Mouse (Mus musculus): Measurements from ENCODE around the gene Mrps17. TPM values are rescaled to one million over a fixed set of nuclear protein-coding genes. Genes with fewer than 3 reads are reported as not detected.

The Mrps17 gene
- polyA plus RNA-seq, 1 experiment = 83.5 TPM

GRCm38 (mm10) chr5:129687621-129688020 lies 27.7 kb upstream of the Mrps17 start:
- Histone ChIP-seq H3K4me3 (ENCODE audit: control insufficient read depth, insufficient read depth, low read length) (no peak overlapping the region), H3K36me3 (ENCODE audit: control insufficient read depth, insufficient read depth, low read length) (no peaks in the 10 kb centered on the region), H3K27me3 (ENCODE audit: control insufficient read depth, insufficient read depth, low read length) (no peaks in the 10 kb centered on the region), H3K27ac (ENCODE audit: control insufficient read depth, insufficient read depth, low read length) (no peak overlapping the region), H3K4me1 (replicated peaks; ENCODE audit: control insufficient read depth, insufficient read depth, low read length) (no peaks in the 10 kb centered on the region)
- 85% methylated on average over 7 of the region's 7 CpGs for WGBS
- TF ChIP-seq CTCF (IDR thresholded peaks at IDR 0.05; ENCODE audit: borderline replicate concordance, control insufficient read depth, extremely low read depth, insufficient read depth, low read length, poor library complexity) = no peak
- no peak for TF ChIP-seq POLR2A (IDR thresholded peaks at IDR 0.05; ENCODE audit: control insufficient read depth, extremely low read depth, insufficient read depth, low read length, poor library complexity)
- DNase-seq = no peak

- Histone ChIP-seq H3K4me3 (ENCODE audit: control insufficient read depth, insufficient read depth, low read length) (no peak overlapping the region), H3K4me1 (replicated peaks; ENCODE audit: control insufficient read depth, insufficient read depth, low read length) (no peaks in the 10 kb centered on the region), H3K27me3 (ENCODE audit: control insufficient read depth, insufficient read depth, low read length) (no peaks in the 10 kb centered on the region), H3K36me3 (ENCODE audit: control insufficient read depth, insufficient read depth, low read length) (no peaks in the 10 kb centered on the region), H3K27ac (ENCODE audit: control insufficient read depth, insufficient read depth, low read length) (no peak overlapping the region)
- DNase-seq = no peak
- TF ChIP-seq POLR2A (IDR thresholded peaks at IDR 0.05; ENCODE audit: control insufficient read depth, extremely low read depth, insufficient read depth, low read length, poor library complexity) (no peak), CTCF (IDR thresholded peaks at IDR 0.05; ENCODE audit: borderline replicate concordance, control insufficient read depth, extremely low read depth, insufficient read depth, low read length, poor library complexity) (no peak)
- 86% methylated on average over 3 of the region's 3 CpGs for WGBS
These were observed 24.8 kb upstream of the Mrps17 start for GRCm38 (mm10) chr5:129690528-129690927.

DNA sequence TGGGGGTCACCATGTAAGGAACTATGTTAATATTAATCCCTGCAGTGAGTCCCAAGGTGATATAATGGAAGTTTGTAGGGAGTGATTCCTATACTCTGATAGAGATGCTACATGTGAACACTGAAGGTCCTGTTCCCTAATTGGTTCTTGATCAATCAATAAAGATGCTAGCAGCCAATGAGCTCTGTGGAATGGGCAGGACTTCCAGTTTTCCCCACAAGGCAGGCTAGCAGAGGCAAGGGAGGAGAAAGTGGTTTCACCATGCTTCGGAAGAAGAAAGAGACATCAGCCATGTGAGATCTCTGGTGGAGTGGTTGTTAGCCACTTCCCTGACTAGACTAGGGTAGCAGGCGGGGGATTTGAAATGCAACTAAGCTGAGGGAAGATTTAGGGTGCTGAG lies 14.8 kb upstream of the Mrps17 start:
- H3K27ac ChIP-seq (ENCODE audit: control insufficient read depth, insufficient read depth, low read length) = no peak overlapping the region
- no peaks in the 10 kb centered on the region for H3K4me1 ChIP-seq (replicated peaks; ENCODE audit: control insufficient read depth, insufficient read depth, low read length)
- WGBS = 50% methylated on average over 2 of the region's 2 CpGs
- TF ChIP-seq CTCF (IDR thresholded peaks at IDR 0.05; ENCODE audit: borderline replicate concordance, control insufficient read depth, extremely low read depth, insufficient read depth, low read length, poor library complexity) (no peak), POLR2A (IDR thresholded peaks at IDR 0.05; ENCODE audit: control insufficient read depth, extremely low read depth, insufficient read depth, low read length, poor library complexity) (no peak)
- no peaks in the 10 kb centered on the region for H3K27me3 ChIP-seq (ENCODE audit: control insufficient read depth, insufficient read depth, low read length)
- H3K4me3 ChIP-seq (ENCODE audit: control insufficient read depth, insufficient read depth, low read length) = no peak overlapping the region
- H3K36me3 ChIP-seq (ENCODE audit: control insufficient read depth, insufficient read depth, low read length) = no peaks in the 10 kb centered on the region
- DNase-seq = no peak

DNA sequence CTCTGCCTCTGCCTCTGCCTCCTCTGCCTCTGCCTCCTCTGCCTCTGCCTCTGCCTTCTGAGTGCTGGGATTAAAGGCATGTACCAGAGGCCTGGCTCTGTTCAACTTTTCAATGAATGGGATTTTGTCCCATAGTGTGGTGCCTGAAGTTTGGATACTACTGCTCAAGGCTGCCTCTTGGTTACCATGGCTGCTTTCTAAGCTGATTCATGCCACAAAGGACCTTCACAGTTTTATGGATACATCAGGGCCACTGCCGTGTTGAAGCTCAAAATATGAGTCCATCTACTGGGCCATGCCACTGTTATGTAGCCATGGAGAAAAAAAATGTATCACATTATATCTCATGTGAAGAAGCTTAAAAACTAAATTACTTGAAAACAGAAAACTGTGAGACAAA lies 13.6 kb upstream of the Mrps17 start:
- 98% methylated on average over 1 of the region's 1 CpGs for WGBS

DNA sequence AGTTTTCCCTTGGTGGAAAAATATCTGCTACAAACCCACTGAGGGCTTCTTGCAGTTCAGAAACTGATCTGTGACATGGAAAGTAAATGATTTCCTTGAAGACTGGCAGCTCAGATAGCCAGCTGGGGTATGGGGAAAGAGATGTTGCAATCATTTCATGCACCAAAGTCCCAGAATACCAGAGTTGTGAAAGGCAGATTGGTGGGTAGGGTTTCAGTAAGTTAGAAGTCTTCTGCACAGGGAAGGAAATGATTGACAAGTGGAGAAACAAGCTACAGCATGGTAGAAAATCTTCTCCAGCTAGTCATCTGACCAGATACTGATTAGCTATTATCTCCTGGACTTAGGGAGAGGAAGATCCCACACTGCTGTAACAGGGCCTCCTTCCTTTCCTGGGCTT lies 11.9 kb upstream of the Mrps17 start:
- TF ChIP-seq CTCF (IDR thresholded peaks at IDR 0.05; ENCODE audit: borderline replicate concordance, control insufficient read depth, extremely low read depth, insufficient read depth, low read length, poor library complexity) = no peak
- TF ChIP-seq POLR2A (IDR thresholded peaks at IDR 0.05; ENCODE audit: control insufficient read depth, extremely low read depth, insufficient read depth, low read length, poor library complexity) = no peak
- Histone ChIP-seq H3K4me1 (replicated peaks; ENCODE audit: control insufficient read depth, insufficient read depth, low read length) (no peaks in the 10 kb centered on the region), H3K27me3 (ENCODE audit: control insufficient read depth, insufficient read depth, low read length) (no peaks in the 10 kb centered on the region), H3K27ac (ENCODE audit: control insufficient read depth, insufficient read depth, low read length) (no peak overlapping the region), H3K4me3 (ENCODE audit: control insufficient read depth, insufficient read depth, low read length) (no peak overlapping the region), H3K36me3 (ENCODE audit: control insufficient read depth, insufficient read depth, low read length) (no peaks in the 10 kb centered on the region)
- no peak for DNase-seq

More for the DNA sequence above, 13.6 kb upstream of the Mrps17 start:
- Histone ChIP-seq H3K36me3 (ENCODE audit: control insufficient read depth, insufficient read depth, low read length) (no peaks in the 10 kb centered on the region), H3K27ac (ENCODE audit: control insufficient read depth, insufficient read depth, low read length) (no peak overlapping the region), H3K4me1 (replicated peaks; ENCODE audit: control insufficient read depth, insufficient read depth, low read length) (no peaks in the 10 kb centered on the region), H3K4me3 (ENCODE audit: control insufficient read depth, insufficient read depth, low read length) (no peak overlapping the region), H3K27me3 (ENCODE audit: control insufficient read depth, insufficient read depth, low read length) (no peaks in the 10 kb centered on the region)
- DNase-seq = no peak
- TF ChIP-seq CTCF (IDR thresholded peaks at IDR 0.05; ENCODE audit: borderline replicate concordance, control insufficient read depth, extremely low read depth, insufficient read depth, low read length, poor library complexity) = no peak
- TF ChIP-seq POLR2A (IDR thresholded peaks at IDR 0.05; ENCODE audit: control insufficient read depth, extremely low read depth, insufficient read depth, low read length, poor library complexity) = no peak

DNA sequence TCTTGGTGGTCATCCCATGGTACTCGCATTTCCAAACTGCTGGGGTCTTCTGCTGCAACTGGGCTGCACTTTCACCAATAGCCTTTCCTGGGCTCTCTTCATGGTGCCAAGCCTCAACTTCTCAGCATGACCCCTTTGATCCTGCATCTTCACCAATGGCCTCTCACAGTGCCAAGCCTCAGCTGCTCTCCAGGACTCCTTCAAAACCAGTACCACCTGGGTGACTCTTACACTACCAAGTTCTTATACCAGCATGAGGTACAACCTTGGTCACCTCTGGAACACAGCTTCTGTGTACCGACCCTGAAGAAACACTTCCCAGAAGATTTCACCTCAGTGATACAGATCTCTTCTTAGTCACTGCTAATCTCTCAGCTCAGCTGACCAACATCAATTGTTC lies 6.9 kb upstream of the Mrps17 start, which contains the start of gene Sept14:
TSS of gene Sept14 (minus strand) at position 101 of the 400 bp plus-strand sequence.
- Histone ChIP-seq H3K36me3 (ENCODE audit: control insufficient read depth, insufficient read depth, low read length) (no peaks in the 10 kb centered on the region), H3K4me3 (ENCODE audit: control insufficient read depth, insufficient read depth, low read length) (no peak within 1 kb of the TSS), H3K27me3 (ENCODE audit: control insufficient read depth, insufficient read depth, low read length) (no peaks in the 10 kb centered on the region), H3K4me1 (replicated peaks; ENCODE audit: control insufficient read depth, insufficient read depth, low read length) (no peaks in the 10 kb centered on the region), H3K27ac (ENCODE audit: control insufficient read depth, insufficient read depth, low read length) (no peak within 1 kb of the TSS)
- no peak for TF ChIP-seq POLR2A (IDR thresholded peaks at IDR 0.05; ENCODE audit: control insufficient read depth, extremely low read depth, insufficient read depth, low read length, poor library complexity)
- TF ChIP-seq CTCF (IDR thresholded peaks at IDR 0.05; ENCODE audit: borderline replicate concordance, control insufficient read depth, extremely low read depth, insufficient read depth, low read length, poor library complexity) = no peak
- DNase-seq = no peak
- 70% methylated on average over 2 of the region's 2 CpGs for WGBS

DNA sequence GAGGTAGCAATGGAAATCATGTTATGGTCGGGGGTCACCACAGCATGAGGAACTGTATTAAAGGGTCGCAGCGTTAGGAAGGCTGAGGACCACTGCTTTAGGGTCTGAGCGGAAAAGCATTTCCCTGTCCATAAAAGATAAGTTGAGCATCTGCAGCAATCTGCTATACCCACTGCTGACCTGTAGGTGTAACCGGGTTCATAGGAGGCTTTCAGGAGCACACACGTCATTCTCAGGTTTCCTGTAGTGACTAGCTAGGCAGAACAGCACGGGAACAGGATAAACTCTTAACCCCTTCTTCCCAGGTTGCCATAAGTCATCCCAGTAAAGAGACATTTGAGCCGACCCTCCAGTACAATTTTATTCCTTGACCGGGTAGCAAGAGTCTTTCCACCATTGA lies 1.7 kb downstream of the Mrps17 start:
- Histone ChIP-seq H3K36me3 (ENCODE audit: control insufficient read depth, insufficient read depth, low read length) (peaks cover 17% of the 10 kb centered on the region; the same call in 1 of the 2 replicates), H3K4me3 (ENCODE audit: control insufficient read depth, insufficient read depth, low read length) (no peak overlapping the region), H3K27ac (ENCODE audit: control insufficient read depth, insufficient read depth, low read length) (no peak overlapping the region), H3K4me1 (replicated peaks; ENCODE audit: control insufficient read depth, insufficient read depth, low read length) (no peaks in the 10 kb centered on the region), H3K27me3 (ENCODE audit: control insufficient read depth, insufficient read depth, low read length) (no peaks in the 10 kb centered on the region)
- no peak for DNase-seq
- TF ChIP-seq POLR2A (IDR thresholded peaks at IDR 0.05; ENCODE audit: control insufficient read depth, extremely low read depth, insufficient read depth, low read length, poor library complexity) = no peak
- TF ChIP-seq CTCF (IDR thresholded peaks at IDR 0.05; ENCODE audit: borderline replicate concordance, control insufficient read depth, extremely low read depth, insufficient read depth, low read length, poor library complexity) = no peak
- 87% methylated on average over 9 of the region's 9 CpGs for WGBS

Measured in thymus, adult 2 months (tissue).